Mouse (Mus musculus): Measurements from ENCODE around the gene Disp3. TPM values are rescaled to one million over a fixed set of nuclear protein-coding genes. Genes with fewer than 3 reads are reported as not detected.

Disp3 gene
- total RNA-seq (2021), result under 1 TPM in 1 of 2 experiments, not detected in 1; 0.32 TPM
- long read RNA-seq, experiment 1, result 0 reads
- long read RNA-seq, experiment 2, result 0 reads

GRCm38 (mm10) chr4:148287476-148288054, at the start of gene Disp3:
Gene Disp3, minus strand, starts transcription at chr4:148287965.
- DNase-seq, result no peak

DNA sequence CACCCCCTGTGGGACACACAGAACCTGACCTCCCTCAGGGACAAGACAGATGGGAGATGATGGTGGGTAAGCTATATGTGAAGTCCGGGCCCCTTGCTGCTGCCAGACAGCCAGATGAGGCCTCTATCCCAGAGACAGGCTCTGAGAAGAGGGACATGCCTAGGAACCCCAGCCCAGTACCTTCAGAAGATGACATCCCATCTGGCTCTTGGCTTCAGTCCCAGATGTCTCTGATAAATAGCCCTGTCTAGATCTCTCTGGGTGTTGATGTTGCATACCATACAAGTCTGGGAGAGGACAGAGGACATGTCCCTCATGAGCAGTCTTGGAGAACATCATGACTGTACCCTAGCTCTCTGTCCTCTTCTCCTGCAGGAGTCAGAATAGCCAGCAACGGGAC, 42.5 kb upstream of the Disp3 start:
- DNase-seq, result no peak

DNA sequence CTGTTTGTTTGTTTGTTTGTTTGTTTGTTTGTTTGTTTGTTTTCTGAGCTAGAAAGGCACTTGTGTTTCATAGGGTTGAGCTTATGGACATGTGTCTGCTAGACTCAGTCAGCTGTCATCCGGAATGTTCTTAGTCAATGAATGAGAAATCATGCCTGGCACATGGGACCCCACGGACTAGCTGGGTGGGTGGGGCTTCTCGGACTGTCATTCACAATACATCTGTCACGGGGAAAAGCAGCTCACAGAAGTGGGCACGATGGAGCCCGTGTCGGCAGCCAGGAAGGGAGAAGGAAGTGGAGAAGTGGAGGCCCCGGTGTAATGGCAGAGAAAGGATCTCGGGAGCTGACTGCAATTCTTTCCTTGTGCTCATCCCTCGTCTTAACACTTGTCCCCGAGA, 41.7 kb upstream of the Disp3 start:
- DNase-seq, result no peak

DNA sequence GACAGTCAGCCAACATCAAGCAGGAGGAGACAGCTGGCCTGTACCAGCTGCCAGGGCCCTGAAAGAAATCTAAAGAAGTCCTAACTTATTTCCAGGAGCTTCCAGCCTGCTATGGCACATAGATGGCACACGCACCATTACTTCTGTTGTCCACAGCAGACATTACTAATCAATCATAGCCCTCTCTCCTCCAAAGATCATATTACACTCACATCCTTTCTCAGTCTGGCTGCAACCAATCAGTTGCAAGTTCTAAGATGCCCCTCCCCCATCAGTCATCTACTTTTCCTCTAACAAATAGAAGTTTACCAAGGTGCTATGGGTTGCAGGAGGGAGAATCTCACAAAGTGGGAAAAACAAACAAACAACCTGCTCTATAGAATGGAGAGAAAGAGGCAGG, 40.5 kb upstream of the Disp3 start:
- DNase-seq, result no peak

DNA sequence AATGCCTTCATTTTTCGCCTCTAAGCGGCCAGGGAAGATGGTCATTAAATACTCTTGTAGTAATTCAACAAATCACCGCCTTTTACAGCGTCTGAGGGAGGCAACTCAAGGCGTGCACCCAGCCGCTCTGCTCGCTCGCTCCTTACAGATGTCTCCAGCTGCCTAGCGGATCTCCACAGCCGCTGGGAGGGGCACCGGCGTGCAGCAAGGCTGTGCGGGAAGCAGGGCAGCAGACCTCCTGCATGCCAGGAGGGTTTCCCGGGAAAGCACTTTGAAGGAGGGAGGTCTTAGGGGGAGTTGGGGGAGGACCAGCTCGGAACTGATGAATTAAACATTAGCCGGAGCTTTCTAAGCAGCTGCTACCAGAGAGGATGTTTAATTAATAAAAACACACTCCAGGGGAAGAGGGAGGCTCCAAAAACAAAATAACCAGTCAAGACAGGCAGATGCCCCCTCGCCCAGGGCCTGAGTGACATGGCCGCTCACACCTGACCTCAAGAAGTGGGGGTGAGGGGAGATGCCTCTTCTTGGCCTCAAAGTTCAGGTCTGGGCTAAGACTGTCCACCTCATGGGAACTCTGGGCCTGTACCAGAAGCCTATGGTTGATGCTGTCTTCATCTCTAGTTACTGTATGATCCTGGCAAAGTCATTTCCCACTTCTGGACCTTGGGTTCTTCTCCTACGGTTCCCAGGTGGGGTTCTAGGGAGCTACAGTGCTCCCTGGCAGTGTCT, 39.7 kb upstream of the Disp3 start:
- DNase-seq, result no peak

- DNase-seq, result no peak
These were observed 39.0 kb upstream of the Disp3 start for GRCm38 (mm10) chr4:148326791-148327190.

DNA sequence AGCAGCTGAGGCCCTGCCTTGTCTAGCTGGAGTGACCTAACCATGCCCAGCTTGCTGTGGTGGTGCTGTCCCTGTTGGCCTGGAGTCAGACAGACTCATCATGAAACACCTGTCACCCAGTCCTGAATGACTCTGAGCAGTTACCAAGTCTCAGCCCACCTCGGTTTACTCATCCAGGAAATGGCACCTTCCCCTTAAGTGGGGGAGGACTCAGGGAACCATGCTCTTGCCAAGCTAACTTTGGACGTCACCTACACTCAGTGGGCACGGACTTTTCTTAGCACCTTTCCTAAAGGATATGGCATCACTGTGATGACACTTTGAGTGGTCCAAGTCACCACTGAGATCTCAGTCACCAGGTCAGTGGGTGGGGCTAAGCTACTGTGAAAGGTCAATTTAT, 38.2 kb upstream of the Disp3 start:
- DNase-seq, result no peak

DNA sequence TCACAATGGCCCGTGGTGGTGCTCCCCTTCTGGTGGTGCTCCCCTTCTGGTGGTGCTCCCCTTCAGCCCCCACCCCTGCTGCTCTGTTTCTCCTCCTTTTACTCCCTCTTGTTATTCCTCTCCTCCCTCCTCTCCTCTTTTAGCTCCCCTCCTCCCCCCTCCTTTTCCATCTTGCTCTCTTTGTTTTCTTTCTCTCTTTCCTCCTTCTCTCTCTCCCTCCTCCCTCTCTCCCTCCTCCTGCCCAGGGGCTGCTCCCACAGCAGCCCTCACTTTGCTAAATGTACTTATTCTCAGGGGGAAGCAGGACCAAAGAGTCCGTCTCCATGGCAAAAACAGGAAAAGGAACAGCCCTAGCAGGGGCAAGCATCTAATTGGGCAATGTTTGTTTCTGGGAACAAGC, 37.3 kb upstream of the Disp3 start:
- DNase-seq, result no peak

DNA sequence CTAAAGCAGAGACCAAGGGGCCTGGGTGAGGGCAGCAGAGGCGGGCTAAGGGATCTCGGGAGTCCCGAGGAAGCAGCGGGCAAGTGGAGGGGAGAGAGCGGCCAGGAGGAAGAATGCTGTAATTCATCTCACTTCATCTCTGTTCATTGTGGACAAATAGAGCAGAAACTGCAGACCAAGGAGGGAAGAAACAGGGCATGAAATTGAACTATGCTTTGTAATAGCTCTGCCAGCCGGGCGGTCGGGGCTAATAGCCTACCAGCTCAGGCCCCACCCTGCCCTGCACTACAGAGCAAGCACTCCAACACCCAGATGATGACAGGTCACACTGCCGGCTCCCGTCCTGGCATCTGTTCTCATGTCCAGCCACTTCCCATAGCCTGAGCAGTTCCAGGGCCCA, 34.4 kb upstream of the Disp3 start:
- no peak for DNase-seq

GRCm38 (mm10) chr4:148319366-148319765, 31.6 kb upstream of the Disp3 start:
- DNase-seq, result no peak

DNA sequence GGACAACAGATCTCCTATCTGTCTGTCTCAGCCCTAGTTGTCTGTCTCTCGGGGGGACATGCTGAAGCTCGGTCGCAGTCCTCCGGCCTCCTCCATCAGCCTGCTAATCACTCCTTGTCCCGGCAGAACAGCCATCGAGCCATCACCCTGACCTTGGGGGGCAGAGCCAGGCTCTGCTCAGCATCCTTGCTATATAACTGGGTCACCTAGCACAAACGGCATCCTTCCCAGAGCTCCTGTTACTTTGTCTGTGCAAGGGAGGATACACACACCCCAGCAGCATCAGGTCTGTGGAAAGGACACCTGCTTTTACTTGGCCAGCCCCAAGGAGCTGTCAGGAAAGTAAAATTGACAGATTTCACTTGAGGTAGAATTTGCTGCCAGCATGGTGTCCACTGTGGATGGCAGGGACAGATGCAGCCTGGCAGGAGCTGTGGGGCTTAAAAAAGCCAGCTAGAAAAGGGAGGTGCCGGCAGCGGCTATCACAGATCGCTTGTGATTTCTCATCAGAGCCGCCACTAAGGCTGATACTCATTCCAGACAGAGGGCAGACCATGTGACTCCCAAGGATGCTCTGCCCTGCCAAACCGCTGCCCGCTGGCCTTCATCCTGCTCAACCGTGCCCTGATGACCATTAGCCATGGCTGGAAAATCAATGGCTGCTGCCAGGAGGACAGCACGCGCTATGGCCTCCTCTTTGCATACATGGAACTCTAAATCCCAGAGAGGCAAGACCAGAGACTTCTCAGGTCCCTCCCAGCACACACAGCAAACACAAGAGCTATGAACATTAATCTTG, 27.8 kb upstream of the Disp3 start:
- DNase-seq, result no peak

DNA sequence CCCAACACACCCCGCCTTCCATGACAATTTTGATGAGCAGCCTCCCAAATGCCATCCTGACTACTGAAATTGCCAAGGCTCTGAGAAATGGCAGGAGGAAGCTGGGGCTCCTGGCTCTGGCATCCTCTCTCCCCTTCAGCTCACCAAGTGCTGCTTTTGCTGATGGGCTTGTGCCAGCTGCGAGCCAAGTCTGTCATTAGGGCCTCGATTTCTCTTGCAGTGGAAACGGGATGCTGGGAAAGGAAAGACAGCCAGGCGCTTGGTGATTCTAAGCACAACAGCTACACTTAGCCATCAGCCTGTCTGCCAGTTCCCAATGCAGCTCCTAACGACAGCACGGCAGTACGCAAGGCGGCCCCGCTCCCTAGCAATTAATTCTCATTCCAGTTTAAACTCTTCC, 26.6 kb upstream of the Disp3 start:
- DNase-seq, result no peak

DNA sequence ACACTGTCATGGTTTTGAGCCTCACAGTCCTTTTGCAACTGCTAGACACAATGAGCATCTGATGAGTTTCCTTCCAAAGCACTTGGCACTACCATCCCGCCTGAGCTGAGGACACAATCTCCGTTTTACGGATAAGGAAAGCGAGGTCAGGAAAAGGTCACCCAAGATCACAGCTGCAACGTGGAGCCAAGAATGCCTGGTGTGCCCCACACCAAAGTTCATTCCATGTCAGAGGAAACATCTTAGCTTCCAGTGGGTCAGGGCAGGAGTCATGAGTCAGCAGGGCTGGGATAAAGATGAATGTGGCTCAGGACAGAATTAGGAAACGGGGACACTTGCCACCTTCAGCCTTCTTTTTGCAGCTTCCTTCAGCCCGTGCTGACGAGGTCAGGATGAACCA, 25.8 kb upstream of the Disp3 start:
- no peak for DNase-seq

DNA sequence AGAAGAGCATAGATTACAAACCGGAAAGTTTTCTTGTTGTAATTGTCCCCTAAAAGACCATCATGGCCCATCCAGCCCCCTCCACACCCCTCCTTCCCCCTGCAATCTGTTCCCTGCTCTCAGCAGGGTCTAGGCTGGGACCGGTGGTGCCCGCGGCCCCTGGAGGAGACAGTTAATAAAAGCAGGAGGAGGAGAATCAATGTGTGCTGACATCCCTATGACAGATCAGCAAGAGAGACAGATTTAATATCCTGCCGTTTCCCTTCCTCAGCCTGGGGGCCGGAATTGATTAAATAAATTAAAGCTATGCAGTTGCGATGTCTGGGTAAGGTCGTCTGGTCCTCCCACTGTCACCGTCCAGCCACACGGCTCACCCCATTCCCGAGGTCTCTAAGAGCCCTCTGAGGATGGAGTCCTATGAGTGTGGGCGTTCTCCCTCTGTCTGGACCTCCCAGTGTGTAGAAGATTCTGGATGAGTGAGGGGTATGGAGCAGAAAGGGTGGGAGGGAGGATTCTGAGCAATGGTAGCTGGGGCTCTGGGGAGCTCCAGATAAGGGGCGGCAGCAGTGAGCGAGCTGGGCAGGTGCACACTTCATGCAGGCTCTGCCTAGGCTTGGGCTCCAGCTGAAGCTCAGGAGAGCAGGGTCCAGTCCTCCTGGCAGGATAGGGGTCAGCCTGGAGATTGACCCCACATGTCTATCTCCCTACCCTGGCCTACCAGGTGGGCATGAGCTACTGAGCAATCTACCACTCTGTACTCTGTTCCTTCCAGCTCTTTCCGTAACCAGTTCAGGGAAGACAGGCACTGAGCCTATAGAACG, 24.7 kb upstream of the Disp3 start:
- no peak for DNase-seq

DNA sequence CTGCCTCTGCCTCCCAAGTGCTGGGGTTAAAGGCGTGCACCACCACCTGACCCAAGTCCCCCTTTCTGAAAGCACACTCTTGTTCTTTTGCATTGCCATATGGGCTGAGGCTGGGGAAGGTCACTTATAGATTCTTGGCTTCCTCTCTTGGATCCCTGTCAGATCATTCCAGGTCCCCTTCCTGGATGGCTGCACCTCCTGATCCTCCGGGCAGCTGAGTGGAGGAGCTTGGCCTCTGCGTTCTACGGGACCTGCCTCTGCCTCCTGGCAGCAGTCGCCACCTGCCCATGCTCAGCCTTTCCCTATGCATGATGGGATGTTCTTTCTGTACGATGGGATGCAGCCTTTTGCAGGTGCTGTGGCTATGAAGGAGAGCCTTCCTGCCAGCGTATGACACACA, 23.1 kb upstream of the Disp3 start:
- DNase-seq, result no peak

GRCm38 (mm10) chr4:148310126-148310525, 22.4 kb upstream of the Disp3 start:
- DNase-seq, result no peak

DNA sequence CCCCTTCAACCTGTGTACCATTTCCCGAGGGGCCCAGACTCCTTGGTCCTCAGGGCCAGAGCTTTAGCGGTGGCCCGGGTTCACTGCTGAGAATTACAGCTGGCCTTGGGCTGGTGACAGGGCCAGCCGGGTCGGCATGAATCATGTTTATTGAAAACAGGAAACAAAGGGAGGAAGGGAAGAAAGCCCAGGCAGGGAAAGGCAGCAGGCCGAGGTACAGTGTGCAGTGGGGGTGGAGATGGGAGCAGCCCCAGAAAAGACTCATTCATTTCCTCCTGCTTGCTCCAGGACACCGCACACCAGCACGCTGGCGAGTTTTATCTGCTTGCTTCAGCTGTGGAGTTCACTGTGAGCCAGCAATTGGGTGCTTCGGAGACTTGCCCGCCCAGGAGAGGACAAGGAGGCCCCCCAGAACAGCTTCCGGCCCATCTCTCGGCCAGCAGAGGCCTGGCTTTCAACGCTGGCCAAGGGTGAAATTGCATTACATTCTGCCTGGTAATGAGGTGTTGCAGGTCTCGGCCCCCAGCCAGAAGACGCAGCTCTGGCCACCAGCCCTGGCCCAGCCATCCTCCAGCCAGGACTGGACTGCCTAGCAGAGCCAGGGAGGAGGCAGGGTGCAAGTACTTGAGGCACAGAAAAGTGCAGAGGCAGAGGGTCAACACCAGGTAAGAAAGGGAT, 18.8 kb upstream of the Disp3 start:
- peak; percentile 34 for DNase-seq

GRCm38 (mm10) chr4:148298720-148299119, 11.0 kb upstream of the Disp3 start:
- DNase-seq, result no peak

DNA sequence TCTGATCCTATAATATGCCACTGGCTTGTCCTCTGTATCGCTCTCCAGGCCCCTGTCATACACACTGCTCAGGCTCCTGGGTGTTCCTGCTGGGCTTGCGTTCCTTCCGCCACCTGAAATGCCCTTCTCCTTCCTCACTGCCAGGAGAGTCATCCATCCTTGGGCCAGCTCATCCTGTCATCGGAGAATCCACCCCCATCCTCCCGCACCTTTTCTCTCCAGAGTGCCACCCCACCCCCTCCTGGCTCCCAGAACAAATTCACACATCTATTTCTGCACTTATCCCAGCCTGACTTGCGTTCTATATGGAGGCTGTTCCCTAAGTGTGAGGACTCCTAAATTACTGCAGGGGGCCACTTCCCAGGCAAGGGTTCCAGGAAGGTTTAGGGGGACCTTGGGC, 9.9 kb upstream of the Disp3 start:
- no peak for DNase-seq

DNA sequence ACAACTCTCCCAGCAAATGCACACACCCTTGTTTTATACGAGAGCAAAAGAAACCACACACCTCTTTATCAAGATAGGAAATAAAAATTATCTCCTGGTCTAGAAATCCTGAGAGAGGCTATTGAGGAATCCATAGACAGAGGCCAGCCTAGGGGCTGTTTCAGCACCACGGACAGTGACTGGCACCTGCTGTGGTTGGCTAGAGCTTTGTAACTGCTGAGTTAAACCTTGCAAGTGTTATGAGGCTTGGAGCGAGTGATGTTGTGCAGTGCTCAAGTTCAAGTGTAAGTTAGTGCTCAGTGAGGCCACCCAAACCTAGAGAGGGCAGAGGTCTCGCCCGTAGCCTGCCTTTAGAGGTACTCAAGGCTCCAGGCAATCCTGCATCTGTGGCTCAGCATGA, 5.6 kb upstream of the Disp3 start:
- DNase-seq, result no peak

DNA sequence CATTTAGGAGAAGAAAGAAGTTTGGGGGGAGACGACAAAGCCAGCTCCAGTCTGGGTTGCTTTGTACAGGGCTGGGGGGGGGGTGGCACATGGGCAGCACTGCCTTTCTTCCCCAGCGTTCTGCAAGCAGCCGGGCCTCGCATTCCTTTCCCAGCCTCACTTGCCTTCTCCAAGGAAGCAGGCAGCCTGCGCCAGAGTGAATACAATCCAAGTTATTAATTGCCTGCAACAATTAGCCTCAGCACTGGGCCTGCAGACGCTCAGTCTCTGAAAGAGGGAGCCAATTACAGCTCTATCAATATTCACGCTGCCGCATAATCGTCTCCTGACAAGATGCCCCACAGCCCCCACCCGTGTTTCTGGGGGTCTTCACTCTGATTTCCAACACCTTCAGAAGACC, 4.1 kb upstream of the Disp3 start:
- no peak for DNase-seq

DNA sequence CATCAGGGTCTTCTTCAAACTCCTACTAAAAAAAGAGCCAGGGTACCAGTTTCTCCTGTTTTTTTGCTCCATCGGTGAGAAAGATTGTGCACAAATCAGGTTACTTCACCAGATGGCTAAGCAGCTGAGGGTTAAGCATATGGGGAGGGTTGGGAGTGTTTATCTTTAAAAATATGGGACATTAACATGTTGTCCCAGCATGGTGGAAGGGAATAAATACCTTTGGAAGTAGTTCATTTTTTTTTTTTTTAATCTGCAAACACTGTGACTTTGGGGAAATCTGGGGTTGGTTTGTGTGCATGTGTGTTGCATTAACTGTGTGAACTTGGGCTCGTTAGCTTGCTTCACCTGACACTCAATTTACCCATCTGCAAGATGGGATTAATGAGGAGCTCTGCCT, 3.3 kb upstream of the Disp3 start:
- DNase-seq, result no peak
